Mouse (Mus musculus) forebrain, embryonic 13.5 days (tissue): Measurements from ENCODE around the gene Malrd1. TPM values are rescaled to one million over a fixed set of nuclear protein-coding genes. Genes with fewer than 3 reads are reported as not detected.

Experiments used
- ATAC-seq: fragments of 200-750 bp; cut with Nextera tagmentation; 2 replicates; pipeline ENCODE4 v1.8.0; 2017
- H3K27ac ChIP-seq: fragments of 300-500 bp; sonication (generic); 2 replicates; pipeline ENCODE4 v1.5.1; 2015; ENCODE audit warnings: inconsistent platforms, mild to moderate bottlenecking, moderate library complexity
- H3K27me3 ChIP-seq: fragments of 300-500 bp; sonication (generic); 2 replicates; pipeline ENCODE4 v1.6.1; 2015; ENCODE audit warnings: mild to moderate bottlenecking, inconsistent platforms
- H3K36me3 ChIP-seq: fragments of 300-500 bp; sonication (generic); 2 replicates; pipeline ENCODE4 v1.6.1; 2015; ENCODE audit warnings: mild to moderate bottlenecking, inconsistent platforms; ENCODE audit not compliant: poor library complexity, severe bottlenecking
- H3K4me1 ChIP-seq: fragments of 300-500 bp; sonication (generic); 2 replicates; pipeline ENCODE4 v1.6.1; 2015; ENCODE audit warnings: inconsistent platforms
- H3K4me2 ChIP-seq: fragments of 300-500 bp; sonication (generic); 2 replicates; pipeline ENCODE4 v1.6.1; 2015; ENCODE audit warnings: inconsistent platforms, mild to moderate bottlenecking, moderate library complexity
- H3K4me3 ChIP-seq: fragments of 300-500 bp; sonication (generic); 2 replicates; pipeline ENCODE4 v1.5.1; 2015; ENCODE audit warnings: mild to moderate bottlenecking, inconsistent platforms
- H3K9ac ChIP-seq: fragments of 300-500 bp; sonication (generic); 2 replicates; pipeline ENCODE4 v1.6.1; 2015; ENCODE audit warnings: mild to moderate bottlenecking, inconsistent platforms
- H3K9me3 ChIP-seq: fragments of 300-500 bp; sonication (generic); replicated peaks from 2 replicates; pipeline ENCODE4 v1.6.1; 2016; ENCODE audit warnings: inconsistent platforms
- WGBS: fragments of 180-500 bp; shearing (Covaris S2); methylation state at CpG from one replicate; pipeline ENCODE4 v1.1.7; 2015; 5-methylcytosine and 5-hydroxymethylcytosine counted together
- polyA plus RNA-seq: library from polyadenylated mRNA; unstranded; fragments of >200 nt; fragmentation: Nextera tagmentation; extraction: Ambion mirVana; gene quantifications from 2 replicates; pipeline ENCODE4 v1.2.1, GENCODE M21; 2015

Gene Malrd1
- polyA plus RNA-seq, 1 experiment from 2014 or later = 0.03 TPM

GRCm38 (mm10) chr2:16110696-16111095, 584.4 kb downstream of the Malrd1 start:
- no peak overlapping the region for H3K4me2 ChIP-seq
- WGBS = 68% methylated on average over 3 of the region's 3 CpGs
- H3K4me3 ChIP-seq = no peak overlapping the region
- no peaks in the 10 kb centered on the region for H3K4me1 ChIP-seq
- no peak for ATAC-seq
- no peak overlapping the region for H3K9ac ChIP-seq
- H3K9me3 ChIP-seq = no peaks in the 10 kb centered on the region
- H3K27me3 ChIP-seq = no peaks in the 10 kb centered on the region
- no peaks in the 10 kb centered on the region for H3K36me3 ChIP-seq
- no peak overlapping the region for H3K27ac ChIP-seq

- H3K36me3 ChIP-seq = no peaks in the 10 kb centered on the region
- no peak overlapping the region for H3K27ac ChIP-seq
- H3K4me3 ChIP-seq = no peak overlapping the region
- ATAC-seq = no peak
- no peak overlapping the region for H3K9ac ChIP-seq
- no peaks in the 10 kb centered on the region for H3K27me3 ChIP-seq
- H3K9me3 ChIP-seq = no peaks in the 10 kb centered on the region
- H3K4me2 ChIP-seq = no peak overlapping the region
- H3K4me1 ChIP-seq = no peaks in the 10 kb centered on the region
- whole genome bisulfite sequencing = 77% methylated on average over 2 of the region's 2 CpGs
Observed at GRCm38 (mm10) chr2:16113333-16113732, 587.1 kb downstream of the Malrd1 start.

DNA sequence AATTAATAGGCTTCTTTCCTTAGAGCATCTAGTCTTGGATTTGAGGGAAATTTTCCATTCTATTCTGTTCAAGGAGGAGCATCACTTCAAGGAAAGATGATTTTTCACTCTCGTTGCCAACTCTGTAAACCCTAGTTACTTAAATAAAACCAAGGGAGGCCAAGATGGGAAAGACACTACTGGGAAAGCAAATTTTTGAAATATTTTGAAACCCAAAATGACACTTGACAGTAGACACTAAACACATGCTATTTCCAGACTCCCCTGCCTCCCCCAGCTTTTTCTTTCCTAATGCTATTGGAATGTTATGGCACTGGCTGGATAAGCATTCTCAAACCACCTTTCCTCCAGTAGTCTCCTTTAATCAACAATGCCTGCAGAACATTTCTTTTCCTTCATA, 621.7 kb downstream of the Malrd1 start:
- no peaks in the 10 kb centered on the region for H3K27me3 ChIP-seq
- H3K4me2 ChIP-seq = no peak overlapping the region
- no peak for ATAC-seq
- H3K9ac ChIP-seq = no peak overlapping the region
- H3K4me3 ChIP-seq = no peak overlapping the region
- H3K4me1 ChIP-seq = no peaks in the 10 kb centered on the region
- WGBS = 85% methylated on average over 1 of the region's 1 CpGs
- H3K27ac ChIP-seq = no peak overlapping the region
- no peaks in the 10 kb centered on the region for H3K36me3 ChIP-seq
- H3K9me3 ChIP-seq = no peaks in the 10 kb centered on the region

- Histone ChIP-seq H3K4me2 (no peak overlapping the region), H3K36me3 (no peaks in the 10 kb centered on the region), H3K4me1 (no peaks in the 10 kb centered on the region), H3K27me3 (no peaks in the 10 kb centered on the region), H3K27ac (no peak overlapping the region), H3K9me3 (no peaks in the 10 kb centered on the region), H3K9ac (no peak overlapping the region), H3K4me3 (no peak overlapping the region)
- ATAC-seq = no peak
Observed at GRCm38 (mm10) chr2:16152623-16153022, 626.3 kb downstream of the Malrd1 start.

- Histone ChIP-seq H3K27ac (no peak overlapping the region), H3K9ac (no peak overlapping the region), H3K4me3 (no peak overlapping the region), H3K27me3 (no peaks in the 10 kb centered on the region), H3K36me3 (no peaks in the 10 kb centered on the region), H3K4me2 (no peak overlapping the region), H3K4me1 (no peaks in the 10 kb centered on the region), H3K9me3 (no peaks in the 10 kb centered on the region)
- ATAC-seq = no peak
- 89% methylated on average over 5 of the region's 5 CpGs for WGBS
Observed at GRCm38 (mm10) chr2:16163246-16163989, 637.1 kb downstream of the Malrd1 start.

DNA sequence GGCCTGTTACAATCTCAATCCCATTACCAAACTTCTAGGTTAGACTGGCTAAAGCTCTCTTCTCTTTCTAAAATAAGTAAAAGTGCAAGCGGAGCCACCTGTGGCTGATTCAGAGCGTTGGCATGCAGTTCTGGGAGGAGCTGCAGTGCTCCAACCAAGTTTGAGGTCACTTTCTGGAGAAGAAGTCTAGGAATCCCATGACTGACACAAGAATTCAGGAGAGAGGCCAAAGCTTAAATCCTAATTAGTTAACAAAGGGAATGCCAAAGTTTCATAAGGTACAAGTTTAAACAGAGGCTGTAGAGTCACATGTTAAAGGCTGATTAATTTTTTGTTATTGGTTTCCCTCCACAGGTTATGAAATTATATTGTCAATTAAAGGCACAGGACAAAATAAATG, 642.3 kb downstream of the Malrd1 start:
- H3K4me3 ChIP-seq = no peak overlapping the region
- ATAC-seq = no peak
- H3K27me3 ChIP-seq = no peaks in the 10 kb centered on the region
- H3K4me1 ChIP-seq = no peaks in the 10 kb centered on the region
- no peak overlapping the region for H3K9ac ChIP-seq
- 84% methylated on average over 2 of the region's 2 CpGs for WGBS
- no peak overlapping the region for H3K4me2 ChIP-seq
- no peaks in the 10 kb centered on the region for H3K9me3 ChIP-seq
- H3K27ac ChIP-seq = no peak overlapping the region
- no peaks in the 10 kb centered on the region for H3K36me3 ChIP-seq

DNA sequence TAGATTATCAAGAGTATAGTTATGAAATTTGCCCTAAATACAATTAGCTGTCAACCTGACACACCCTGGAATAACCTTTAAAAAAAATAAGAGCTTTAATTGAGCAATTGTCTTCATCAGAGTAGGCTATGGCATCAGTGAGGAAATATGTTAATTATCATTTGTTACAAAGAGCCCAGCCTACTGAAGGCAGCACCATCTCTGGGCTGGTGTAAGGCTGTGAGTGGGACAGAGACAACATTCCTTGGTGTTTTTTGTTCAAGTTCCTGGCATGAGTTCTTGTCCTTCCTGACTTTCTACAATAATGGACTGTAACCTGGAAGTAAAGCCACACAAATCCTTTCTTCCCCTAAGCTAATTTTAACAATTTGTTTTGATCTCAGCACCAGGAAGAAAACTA, 645.8 kb downstream of the Malrd1 start:
- Histone ChIP-seq H3K27me3 (no peaks in the 10 kb centered on the region), H3K27ac (no peak overlapping the region), H3K4me1 (no peaks in the 10 kb centered on the region), H3K9me3 (no peaks in the 10 kb centered on the region), H3K36me3 (no peaks in the 10 kb centered on the region), H3K4me3 (no peak overlapping the region), H3K9ac (no peak overlapping the region), H3K4me2 (no peak overlapping the region)
- no peak for ATAC-seq

DNA sequence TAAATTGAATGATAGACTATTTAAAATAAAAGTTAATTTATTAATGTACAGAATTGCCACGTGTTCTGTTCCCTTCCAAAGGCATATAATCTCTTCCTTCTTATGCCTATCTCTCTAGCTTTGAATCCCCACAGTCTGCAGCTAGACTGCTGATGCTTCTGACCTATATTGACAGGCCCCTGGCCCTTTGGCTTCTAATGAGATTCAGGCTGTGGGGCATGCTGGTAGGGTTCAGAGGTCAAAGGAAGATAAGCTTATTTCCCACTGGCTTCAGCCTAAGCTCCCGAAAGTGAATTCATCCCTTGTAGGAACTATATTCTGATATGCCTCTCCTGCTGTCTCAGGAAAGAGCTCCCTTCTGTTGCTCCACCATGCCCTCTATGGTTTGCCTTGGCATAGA, 647.1 kb downstream of the Malrd1 start:
- Histone ChIP-seq H3K27ac (no peak overlapping the region), H3K9ac (no peak overlapping the region), H3K4me3 (no peak overlapping the region), H3K27me3 (no peaks in the 10 kb centered on the region), H3K4me1 (no peaks in the 10 kb centered on the region), H3K4me2 (no peak overlapping the region), H3K36me3 (no peaks in the 10 kb centered on the region), H3K9me3 (no peaks in the 10 kb centered on the region)
- no peak for ATAC-seq
- WGBS = 27% methylated on average over 2 of the region's 2 CpGs

DNA sequence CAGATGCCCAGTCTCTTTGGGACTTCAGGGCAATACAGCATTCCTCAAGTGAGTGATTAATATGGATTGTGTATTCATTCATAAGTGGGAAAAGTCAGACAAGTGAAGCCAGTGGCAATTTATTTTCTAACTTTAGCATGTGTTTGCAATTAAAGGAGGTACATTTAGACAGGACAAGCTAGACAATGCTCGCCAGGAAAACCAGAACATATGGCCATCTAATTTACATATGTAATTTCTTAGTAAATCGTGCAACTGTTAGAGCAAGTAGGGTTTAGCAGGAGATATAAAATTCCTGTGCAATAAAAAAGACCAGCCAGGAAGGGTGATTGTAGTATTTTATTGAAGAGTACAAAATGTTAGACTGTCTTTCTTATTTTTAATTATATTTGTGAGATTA, 655.9 kb downstream of the Malrd1 start:
- no peaks in the 10 kb centered on the region for H3K27me3 ChIP-seq
- no peaks in the 10 kb centered on the region for H3K4me1 ChIP-seq
- WGBS = 68% methylated on average over 2 of the region's 2 CpGs
- H3K27ac ChIP-seq = no peak overlapping the region
- H3K36me3 ChIP-seq = no peaks in the 10 kb centered on the region
- no peak for ATAC-seq
- H3K4me3 ChIP-seq = no peak overlapping the region
- H3K9me3 ChIP-seq = no peaks in the 10 kb centered on the region
- no peak overlapping the region for H3K9ac ChIP-seq
- H3K4me2 ChIP-seq = no peak overlapping the region

DNA sequence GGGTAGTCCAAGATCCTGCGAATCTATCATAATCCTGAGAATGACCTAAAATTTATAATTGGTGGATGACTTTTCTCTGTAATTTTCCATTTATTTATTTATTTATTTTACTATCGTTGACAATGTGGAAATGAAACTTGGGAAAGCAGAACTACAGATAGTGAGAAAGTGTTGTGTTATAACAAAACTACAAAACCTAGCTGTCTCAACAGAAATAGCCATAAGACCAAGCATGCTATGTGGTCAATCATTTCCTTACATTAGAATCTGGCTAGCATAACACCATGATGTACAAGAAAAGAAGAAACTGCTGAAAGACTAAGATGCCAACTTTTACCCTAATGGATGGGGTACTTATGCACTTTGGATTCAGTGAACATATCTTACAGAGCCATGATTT, 656.9 kb downstream of the Malrd1 start:
- H3K36me3 ChIP-seq = no peaks in the 10 kb centered on the region
- no peak overlapping the region for H3K4me3 ChIP-seq
- H3K9ac ChIP-seq = no peak overlapping the region
- WGBS = 92% methylated on average over 2 of the region's 2 CpGs
- no peaks in the 10 kb centered on the region for H3K9me3 ChIP-seq
- H3K4me1 ChIP-seq = no peaks in the 10 kb centered on the region
- ATAC-seq = no peak
- no peak overlapping the region for H3K27ac ChIP-seq
- H3K4me2 ChIP-seq = no peak overlapping the region
- no peaks in the 10 kb centered on the region for H3K27me3 ChIP-seq

GRCm38 (mm10) chr2:16210016-16210415, 683.7 kb downstream of the Malrd1 start:
- Histone ChIP-seq H3K27me3 (no peaks in the 10 kb centered on the region), H3K36me3 (no peaks in the 10 kb centered on the region), H3K4me2 (no peak overlapping the region), H3K27ac (no peak overlapping the region), H3K4me3 (no peak overlapping the region), H3K9me3 (no peaks in the 10 kb centered on the region), H3K4me1 (no peaks in the 10 kb centered on the region), H3K9ac (no peak overlapping the region)
- ATAC-seq = no peak
- WGBS = 60% methylated on average over 2 of the region's 2 CpGs

DNA sequence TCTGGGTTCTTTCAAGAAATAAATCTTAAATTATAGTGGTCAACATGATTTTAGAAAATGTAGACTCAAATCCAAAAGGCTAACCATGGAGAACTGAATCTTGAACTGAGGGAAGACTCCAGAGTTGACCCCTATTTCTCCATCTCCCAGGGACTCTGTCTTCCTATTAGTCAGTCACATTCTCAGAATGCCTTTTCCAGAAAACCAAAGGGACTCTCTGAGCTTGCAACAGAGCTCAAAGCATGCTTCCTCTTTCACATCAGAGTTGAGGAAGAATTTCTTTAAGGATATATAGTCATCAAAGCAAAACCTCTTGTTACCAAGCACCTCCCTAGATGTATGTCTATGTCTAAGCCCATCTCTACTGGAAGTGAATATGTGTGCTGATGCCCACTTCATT, 686.5 kb downstream of the Malrd1 start:
- Histone ChIP-seq H3K9ac (no peak overlapping the region), H3K4me2 (no peak overlapping the region), H3K9me3 (no peaks in the 10 kb centered on the region), H3K27me3 (no peaks in the 10 kb centered on the region), H3K36me3 (no peaks in the 10 kb centered on the region), H3K4me1 (no peaks in the 10 kb centered on the region), H3K27ac (no peak overlapping the region), H3K4me3 (no peak overlapping the region)
- no peak for ATAC-seq

GRCm38 (mm10) chr2:16214111-16214510, 687.8 kb downstream of the Malrd1 start:
- H3K36me3 ChIP-seq = no peaks in the 10 kb centered on the region
- no peaks in the 10 kb centered on the region for H3K4me1 ChIP-seq
- H3K27ac ChIP-seq = no peak overlapping the region
- no peak for ATAC-seq
- WGBS = 85% methylated on average over 3 of the region's 3 CpGs
- no peak overlapping the region for H3K4me3 ChIP-seq
- no peaks in the 10 kb centered on the region for H3K27me3 ChIP-seq
- no peak overlapping the region for H3K9ac ChIP-seq
- H3K4me2 ChIP-seq = no peak overlapping the region
- no peaks in the 10 kb centered on the region for H3K9me3 ChIP-seq
